Mouse (Mus musculus): ENCODE results near the gene Prpsap1.

Gene Prpsap1

DNA sequence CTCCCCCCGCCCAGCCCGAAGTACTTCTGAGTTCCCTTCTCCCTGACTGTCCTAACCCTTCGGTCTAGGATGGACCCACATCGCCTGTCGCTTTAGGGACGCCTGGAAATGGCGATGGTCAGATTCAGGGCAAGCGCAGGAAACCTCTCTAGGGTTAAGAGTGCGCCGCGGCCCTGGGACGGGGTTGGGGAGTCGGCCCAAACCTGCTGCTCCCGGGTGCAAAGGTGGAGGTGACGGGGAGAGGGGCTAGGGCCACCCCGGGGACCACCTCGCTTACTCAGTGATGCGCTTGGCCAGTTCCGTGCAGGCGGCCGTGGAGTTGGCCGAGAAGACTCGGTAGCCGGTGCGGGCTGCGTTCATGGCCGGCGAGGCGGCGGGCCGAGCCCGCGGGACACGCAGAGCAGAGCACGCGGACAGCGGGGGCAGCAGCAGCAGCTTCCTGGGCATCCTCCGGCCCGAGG lies 4.2 kb downstream of the Prpsap1 start:
- intact Hi-C loops (cut with DNase I): loop anchor here (10.0 kb wide), 1 partner anchor 45 kb away; the partner anchor contains the start of gene Sphk1

DNA sequence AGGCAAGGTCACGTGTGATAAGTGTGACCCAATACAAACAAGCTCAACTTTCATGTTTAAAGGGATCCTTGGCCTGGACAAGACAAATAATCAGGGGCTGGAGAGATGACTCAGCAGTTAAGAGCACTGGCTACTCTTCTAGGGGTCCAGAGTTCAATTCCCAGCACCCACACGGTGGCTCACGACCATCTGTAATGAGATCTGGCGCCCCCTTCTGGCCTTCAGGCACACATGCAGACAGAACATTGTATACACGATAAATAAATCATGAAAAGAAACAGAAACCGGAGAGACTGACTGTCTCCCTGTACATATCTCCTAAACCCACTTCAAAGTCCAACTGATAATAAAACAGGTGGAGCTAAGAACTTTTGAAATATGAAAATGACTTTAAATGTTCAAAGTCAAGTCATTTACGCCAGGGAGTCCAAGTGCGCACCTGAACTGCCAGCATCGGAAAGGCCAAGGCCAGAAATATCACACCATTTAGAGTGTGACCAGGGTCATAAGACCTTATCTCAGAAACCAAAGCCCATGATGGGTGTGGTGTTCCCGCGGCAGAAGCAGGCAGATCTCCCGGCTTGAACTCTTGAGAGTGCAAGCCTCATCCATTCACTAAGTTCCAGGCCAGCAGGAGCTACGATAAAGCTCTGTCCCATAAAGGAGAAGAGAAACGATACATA lies 5.2 kb downstream of the Prpsap1 start:
- intact Hi-C loops (cut with DNase I): loop anchor here (10.0 kb wide), 1 partner anchor 46 kb away; the partner anchor contains the start of gene Sphk1

DNA sequence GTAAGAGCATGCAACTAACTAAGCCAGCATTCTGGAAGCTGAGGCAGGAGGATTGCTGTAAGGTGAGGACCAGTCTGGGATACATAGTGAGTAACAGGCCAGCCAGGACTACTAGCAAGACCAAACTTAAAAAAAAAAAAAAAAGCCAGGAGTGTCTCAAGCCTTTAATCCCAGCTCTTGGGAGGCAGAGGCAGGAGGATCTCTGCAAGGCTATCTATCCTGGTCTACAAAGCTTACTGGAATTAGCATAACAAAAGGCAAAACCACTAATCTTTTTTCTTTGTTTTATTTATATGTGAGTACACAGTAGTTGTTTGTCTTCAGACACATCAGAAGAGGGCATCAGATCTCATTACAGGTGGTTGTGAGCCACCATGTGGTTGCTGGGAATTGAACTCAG lies 5.8 kb downstream of the Prpsap1 start:
- intact Hi-C loops (cut with DNase I): loop anchor here (10.0 kb wide), 1 partner anchor 47 kb away; the partner anchor contains the start of gene Sphk1

DNA sequence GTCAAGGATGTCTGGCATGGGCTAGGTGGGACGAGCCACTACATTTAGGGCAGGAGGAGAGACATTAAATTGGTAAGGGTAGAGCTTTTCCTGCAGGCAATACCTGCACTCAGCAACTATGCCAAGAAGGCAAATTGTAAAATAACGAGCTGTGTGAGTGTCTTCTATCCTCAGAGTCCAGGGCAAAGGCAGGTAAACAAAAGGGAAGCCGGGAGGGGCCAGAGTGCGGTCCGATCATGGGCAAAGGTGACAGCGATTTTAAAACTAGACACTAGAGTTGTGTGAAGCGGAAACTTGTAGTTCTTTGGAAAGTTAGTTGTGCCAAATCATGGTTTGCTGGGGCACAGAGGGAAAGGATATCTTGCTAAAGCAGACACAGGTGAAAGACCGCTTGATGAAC lies 9.7 kb downstream of the Prpsap1 start:
- intact Hi-C loops (cut with DNase I): loop anchor here (10.0 kb wide), 1 partner anchor 51 kb away; the partner anchor contains the start of gene Sphk1

DNA sequence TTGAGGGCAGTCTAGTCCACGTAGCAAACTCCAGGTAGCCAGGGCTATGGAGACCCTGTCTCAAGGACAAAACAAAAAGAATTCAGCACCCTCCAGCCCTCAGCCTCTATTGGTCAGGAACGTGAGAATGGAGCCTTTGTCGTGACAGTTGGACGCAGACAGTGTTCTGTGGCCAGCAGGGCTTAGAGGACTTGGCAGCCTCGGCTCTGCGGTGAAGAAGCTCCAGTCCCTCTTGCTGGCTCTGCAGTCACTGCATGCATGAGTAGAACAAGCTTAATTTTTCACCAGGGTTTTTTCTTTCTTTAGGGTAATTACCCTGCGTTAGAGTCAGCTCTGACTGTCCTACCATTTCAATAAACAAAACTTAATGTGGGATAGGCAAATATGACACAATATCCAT lies 12.2 kb downstream of the Prpsap1 start:
- intact Hi-C loops (cut with DNase I): loop anchor here (10.0 kb wide), 1 partner anchor 53 kb away; the partner anchor contains the start of gene Sphk1

DNA sequence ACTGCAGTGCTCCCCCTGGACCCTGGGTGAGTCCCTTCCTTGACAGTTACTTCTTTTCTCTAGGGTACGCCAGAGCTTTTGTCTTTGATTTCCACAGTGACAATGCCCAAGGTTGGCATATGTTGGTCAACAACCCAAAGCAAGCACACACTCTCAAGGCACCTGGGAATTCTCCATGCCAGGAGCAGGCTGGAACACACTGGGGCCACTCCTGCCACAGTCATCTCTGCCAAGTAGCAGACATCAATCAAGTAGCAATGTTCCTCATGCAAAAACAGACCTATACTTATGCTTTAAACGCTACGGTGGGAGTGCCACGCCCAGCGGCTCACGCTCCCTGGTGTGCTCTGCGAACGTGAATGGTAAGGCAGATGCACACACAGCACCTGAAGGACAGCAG lies 13.0 kb downstream of the Prpsap1 start:
- intact Hi-C loops (cut with DNase I): loop anchor here (10.0 kb wide), 1 partner anchor 54 kb away; the partner anchor contains the start of gene Sphk1

DNA sequence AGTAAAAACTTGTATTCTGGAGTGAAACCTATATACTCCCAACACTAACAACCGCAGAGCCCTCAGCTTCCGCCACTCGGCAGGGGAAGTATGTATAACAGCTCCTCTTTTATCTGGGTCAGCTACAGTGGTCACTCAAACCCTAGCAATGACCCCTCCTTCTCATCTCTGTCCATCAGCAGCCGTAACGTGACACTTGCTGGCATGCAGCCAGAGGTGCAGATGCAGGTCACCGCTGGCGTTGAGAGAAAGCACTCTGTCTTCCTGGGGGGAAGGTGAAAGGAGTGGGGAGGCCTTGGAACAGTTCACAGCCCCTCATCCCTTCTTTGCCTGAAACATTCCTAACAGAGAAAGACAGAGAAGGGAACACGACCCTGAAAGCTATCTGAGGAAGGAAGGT lies 14.2 kb downstream of the Prpsap1 start:
- intact Hi-C loops (cut with DNase I): loop anchor here (10.0 kb wide), 1 partner anchor 55 kb away; the partner anchor contains the start of gene Sphk1

DNA sequence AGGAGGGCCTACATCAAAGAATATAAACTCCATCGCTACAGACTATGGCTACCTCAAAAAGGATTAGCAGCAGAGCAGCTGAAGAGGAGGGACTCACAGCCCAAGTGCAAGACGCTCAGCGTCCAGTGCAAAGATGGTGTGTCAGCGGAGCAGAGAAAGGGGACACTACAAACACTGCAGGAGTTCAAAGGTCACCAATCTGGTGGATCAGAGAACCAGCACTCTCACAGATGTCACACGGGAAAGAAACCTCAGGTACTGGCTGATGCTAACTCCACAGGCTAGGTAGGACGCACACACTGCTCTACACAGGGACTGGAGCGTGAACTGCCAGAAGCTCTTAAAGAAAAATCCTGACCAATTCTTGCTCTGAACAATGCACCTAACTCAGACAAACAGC lies 15.0 kb downstream of the Prpsap1 start:
- intact Hi-C loops (cut with DNase I): no loop called here

DNA sequence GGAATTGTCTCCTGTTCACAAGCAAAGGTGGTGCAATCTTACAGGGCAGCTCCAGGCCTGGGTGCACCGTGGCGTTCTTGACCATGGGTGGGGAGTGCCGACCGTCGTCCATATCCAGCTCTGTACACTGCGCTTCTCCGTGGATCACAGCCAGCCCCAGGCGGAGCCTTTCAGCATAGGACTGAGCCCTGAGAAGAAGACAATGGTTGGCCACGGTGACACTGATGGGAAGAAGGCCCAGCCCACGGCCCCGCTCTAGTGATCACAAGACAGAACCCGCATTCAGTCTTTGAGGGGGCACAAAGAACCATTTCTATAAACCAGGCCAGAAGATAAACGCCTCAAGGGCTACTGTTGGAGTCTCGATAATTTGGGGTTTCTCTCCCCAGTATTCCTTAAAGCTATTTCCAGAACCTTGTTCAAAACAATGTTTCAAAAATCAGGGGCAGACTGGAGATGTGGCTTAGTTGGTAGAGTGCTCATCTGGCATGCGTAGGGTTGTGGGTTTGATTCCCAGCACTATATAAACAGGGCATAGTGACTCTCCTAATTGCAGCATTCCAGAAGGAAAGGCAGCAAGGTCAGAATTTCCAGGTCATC lies 16.7 kb downstream of the Prpsap1 start:
- intact Hi-C loops (cut with DNase I): no loop called here

DNA sequence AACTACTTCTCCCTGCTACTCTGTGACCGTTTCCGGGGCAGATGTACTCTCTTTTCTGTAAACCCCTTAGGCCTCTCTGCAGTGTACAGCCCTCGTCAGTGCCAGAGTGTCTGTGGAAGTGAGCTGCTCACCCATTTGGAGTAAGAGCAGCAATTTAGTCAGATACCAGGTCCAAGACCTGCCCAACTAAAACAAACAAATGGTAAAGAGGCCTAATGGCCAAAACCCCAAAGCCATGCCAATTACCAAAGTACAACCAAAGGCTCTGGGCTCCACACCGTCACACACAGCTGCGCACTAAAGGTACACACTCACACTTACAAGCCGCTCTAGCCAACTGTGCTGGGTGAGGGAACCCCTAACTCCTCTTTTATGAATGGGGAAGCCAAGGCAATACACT lies 17.3 kb downstream of the Prpsap1 start:
- intact Hi-C loops (cut with DNase I): no loop called here

DNA sequence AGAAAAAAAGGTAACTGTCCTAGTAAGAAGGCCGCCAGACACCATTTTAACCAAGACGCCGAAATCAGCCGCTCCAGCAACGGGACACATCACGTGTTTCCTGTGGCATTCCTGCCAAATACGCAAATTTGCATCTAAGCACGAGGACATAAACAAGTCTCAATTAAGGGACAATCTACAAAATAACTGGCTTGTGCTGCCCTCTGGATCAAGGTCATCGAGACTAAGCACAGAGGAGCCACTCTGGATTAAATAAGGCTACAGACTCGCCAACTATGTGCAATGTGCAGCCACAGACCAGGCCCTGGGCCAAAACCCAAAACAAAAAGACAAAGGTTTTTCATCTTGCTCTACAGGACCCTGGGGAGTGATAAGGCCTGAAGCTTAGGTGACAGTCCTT lies 18.0 kb downstream of the Prpsap1 start:
- intact Hi-C loops (cut with DNase I): no loop called here

DNA sequence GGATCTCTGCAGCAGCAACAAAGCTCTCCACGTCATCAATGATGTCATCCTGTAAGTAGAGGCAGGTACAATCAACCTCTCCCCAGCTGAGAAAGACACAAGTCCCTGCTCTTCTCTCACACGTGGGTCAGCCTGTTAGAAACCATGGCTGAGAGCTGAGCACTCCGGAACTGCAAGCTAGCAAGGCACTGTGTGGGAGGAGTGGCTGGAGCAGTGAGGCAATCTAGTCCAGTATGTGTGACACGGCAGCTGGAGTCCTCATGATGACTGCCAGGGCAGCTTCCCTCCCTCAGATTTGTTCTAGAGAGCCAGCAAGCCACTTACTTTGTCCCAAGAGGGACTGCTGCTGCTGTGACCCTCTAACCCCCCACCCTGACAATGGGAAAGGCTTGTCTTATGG lies 21.7 kb downstream of the Prpsap1 start:
- intact Hi-C loops (cut with DNase I): no loop called here

DNA sequence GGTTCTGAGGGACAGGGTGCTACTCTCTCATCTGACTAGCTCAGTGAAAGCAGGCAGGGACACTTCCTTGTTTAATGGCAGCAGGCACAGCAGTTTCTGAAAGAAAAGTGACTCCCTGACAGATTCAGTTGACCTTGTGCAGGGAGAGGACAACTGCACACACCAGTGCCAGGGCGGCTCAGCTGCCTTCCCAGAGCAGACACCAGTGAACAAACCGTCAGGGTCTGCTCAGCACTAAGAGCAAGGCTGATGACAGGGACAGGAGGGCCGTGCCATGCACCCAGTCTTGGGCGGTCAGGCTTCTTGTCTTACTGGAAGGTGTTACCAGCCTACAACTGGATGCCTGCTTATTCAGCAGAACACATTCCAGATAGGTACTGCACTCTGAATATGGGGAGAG lies 23.1 kb downstream of the Prpsap1 start:
- intact Hi-C loops (cut with DNase I): no loop called here

DNA sequence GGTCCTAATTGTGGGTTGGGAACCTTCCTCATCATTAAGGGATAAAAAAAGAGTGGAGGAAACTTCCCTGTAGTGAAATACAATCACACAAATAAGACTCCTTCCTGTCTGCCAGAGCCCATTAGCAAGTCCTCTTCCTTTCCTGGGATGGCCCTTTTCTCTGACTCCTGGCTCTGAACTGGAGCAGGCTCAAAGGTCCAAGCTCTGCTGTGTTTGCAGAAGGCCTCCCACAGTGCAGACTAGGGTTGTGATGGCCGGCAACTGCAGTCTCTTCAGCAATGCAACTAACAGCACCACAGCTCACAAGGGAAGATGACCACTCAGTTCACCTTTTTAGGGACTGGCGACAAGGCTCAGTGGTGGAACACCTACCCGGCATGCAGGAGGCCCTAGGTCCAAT lies 23.8 kb downstream of the Prpsap1 start:
- intact Hi-C loops (cut with DNase I): no loop called here

DNA sequence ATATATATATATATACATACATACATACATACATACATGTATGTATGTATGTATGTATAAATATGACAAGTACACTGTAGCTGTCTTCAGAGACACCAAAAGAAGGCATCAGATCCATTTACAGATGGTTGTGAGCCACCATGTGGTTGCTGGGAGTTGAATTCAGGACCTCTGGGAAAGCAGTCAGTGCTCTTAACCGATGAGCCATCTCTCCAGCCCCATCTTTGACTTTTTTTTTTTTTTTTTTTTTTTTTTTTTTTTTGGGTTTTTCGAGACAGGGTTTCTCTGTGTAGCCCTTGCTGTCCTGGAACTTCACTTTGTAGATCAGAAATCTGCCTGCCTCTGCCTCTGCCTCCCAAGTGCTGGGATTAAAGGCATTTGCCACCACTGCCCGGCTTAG lies 25.7 kb downstream of the Prpsap1 start:
- intact Hi-C loops (cut with DNase I): loop anchor here (5.0 kb wide), 1 partner anchor 151 kb away; no protein-coding TSS in a partner anchor

DNA sequence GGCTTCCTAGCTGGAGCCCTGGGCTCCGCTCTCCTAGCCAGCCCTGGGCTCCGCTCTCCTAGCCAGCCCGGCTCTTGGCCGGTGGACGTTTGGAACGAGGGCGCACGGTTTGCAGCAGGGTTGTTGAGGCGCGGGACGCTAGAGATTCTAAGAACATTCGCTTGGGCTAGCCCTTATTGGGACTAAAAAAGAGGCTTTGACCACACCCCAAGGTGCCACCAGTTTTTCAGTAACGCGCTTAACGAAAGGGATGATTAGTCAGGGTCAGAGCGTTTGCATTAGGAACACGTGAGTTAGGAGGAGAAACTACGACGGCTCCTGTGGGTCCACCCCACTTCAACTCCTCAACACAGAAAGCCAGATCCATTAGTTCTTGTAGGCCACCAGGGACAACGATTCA lies 27.9 kb downstream of the Prpsap1 start, which contains the start of gene Qrich2:
TSS of gene Qrich2 (minus strand) at position 101 of the 400 bp plus-strand sequence.
- intact Hi-C loops (cut with DNase I): loop anchor here (5.0 kb wide), 1 partner anchor 149 kb away; no protein-coding TSS in a partner anchor

DNA sequence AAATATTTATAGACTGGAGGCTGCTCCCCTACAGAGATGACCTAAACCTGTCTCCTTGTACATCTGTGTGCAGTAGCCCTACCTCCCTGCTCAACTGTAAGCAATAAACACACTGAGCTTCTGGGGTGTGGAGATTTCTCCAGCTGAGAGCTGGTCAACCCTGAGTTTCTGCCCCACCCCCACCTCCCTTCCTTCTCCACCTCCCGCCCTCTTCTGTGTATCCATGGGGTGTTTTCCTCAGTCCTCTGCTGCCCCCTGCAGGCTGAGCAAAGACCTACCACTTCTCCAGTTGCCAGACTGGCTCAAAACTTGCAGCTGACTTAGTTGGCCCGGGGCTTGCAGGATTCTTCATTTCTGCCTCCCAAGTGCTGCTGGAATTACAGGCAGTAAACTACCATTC lies 30.2 kb downstream of the Prpsap1 start:
- intact Hi-C loops (cut with DNase I): loop anchor here (5.0 kb wide), 1 partner anchor 237 kb away; no protein-coding TSS in a partner anchor

DNA sequence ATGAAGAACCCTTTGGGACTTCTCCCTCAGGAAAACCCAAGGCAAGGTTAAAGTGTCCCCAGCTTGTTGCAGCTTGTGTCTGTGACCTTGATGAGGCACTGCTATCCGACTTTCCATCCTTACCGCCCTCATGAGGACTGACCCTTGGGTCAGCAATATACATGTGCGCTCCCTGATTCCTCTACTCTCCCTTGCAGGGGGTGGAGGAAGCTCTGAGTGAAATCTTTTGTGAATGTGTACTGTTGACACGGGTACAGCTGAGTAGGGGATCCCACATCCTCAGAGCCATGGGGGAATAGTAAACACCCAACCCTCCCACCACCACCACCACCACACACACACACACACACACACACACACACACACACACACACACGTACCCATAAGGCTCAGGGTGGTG lies 30.7 kb downstream of the Prpsap1 start:
- intact Hi-C loops (cut with DNase I): loop anchor here (5.0 kb wide), 1 partner anchor 236 kb away; no protein-coding TSS in a partner anchor

DNA sequence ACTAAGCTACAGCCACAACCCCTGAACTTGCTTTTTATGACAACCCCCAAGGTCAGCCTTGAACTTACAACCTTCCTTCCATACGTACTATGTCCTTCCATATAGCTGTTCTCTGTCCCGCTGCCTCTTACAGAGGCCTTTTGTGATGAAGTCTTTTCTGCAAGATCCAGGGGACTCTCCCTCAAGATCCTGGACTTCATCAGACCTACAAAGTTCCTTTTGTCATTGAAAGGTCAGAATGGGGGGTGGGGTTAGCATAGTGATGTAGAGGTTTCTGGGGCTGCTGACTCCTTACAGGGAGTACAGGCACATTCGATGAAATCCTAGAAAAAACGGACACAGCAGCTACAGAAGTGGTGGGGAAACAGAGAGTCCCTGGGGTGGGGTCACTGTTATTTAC lies 34.2 kb downstream of the Prpsap1 start:
- intact Hi-C loops (cut with DNase I): loop anchor here (5.0 kb wide), 1 partner anchor 232 kb away; no protein-coding TSS in a partner anchor

DNA sequence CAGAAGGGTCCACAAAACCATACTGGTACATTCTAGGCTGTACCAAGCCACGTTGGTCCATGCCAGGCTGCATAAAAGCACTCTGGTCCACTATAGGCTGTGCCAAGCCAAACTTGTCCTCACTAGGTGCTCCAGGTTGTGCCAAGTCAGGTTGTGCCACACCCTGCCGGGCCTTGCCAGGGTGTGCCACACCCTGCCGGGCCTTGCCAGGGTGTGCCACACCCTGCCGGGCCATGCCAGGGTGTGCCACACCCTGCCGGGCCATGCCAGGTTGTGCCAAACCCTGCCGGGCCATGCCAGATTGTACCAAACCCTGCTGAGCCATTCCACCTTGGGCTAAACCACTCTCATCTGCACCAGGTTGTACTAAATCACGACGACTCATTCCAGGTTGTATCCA lies 37.8 kb downstream of the Prpsap1 start:
- intact Hi-C loops (cut with DNase I): no loop called here

DNA sequence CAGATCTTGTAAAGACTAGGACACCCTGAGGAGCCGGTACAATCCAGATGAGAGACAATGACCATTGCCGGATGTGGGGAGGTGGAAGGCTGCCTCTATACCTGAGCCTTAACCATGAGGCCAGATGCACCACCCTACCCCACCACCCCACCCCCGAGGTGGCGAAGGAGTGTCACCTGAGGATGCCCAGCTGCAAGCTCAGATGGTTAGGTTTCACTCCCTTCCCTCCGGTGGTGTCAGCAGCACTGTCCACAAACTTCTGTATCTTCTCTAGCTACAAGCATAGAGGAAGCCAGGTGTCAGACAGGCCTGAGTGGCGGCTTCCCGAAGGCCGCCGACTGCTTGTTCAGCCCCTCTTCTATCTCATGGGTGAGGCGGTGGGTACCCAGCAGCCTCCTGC lies 40.1 kb downstream of the Prpsap1 start:
- intact Hi-C loops (cut with DNase I): no loop called here

DNA sequence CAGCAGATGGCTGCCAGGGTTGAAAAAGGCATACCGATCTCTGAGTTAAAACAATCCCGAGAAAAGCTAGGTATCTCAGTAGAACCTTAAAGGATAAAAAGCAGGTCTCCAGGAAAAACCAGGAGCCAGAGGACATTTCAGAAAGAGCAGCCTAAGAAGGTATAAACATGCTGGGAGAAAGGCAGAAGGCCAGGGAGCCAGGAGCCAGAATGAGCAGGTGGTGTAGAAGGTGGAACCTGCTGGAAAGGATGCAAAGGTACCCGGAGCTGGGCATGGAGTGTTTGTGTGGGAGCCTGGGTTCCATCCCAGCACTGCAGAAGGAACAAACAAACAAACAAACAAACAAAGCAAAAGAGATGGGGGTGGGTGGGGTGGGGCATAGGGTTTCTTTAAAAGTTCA lies 44.7 kb downstream of the Prpsap1 start:
- intact Hi-C loops (cut with DNase I): loop anchor here (5.0 kb wide), 2 partner anchors 82 to 222 kb away; no protein-coding TSS in a partner anchor
